ENCODE assay signal across 8 mouse cellular contexts in the genomic region with DNA sequence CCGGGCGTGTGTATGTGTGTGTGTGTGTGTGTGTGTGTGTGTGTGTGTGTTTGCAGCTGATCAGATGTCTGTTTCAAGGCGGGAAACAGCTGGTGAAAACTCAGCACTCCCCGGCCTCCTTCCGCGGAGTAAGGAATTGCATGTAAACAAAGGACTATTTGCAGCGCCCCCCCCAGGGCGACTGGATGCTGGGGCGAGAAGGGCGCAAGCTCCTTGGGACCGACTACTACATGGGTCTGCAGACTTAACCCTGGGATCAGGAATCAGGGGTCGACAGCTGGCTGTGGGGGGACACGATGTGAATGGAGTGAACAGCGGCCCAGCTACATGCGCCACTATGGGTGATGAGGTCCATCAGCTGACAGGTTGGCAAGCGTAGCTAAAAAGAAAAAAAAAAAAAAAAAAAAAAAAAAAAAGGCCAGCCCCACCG. TPM values are rescaled to one million over a fixed set of nuclear protein-coding genes. Genes with fewer than 3 reads are reported as not detected.
A peak's percentile ranks its signal among the peaks of the same experiment; 100 is the strongest.
DNase-seq lines count a peak whose midpoint lies in the region; ATAC-seq and TF ChIP-seq lines count a peak whose summit lies in the region.

A gene (minus strand): TSS at position 140 of the 430 bp plus-strand sequence.

- H3K79me2 ChIP-seq in heart, adult 2 months (replicated peaks; ENCODE audit: control insufficient read depth, insufficient read depth, low read length), result no peaks in the 10 kb centered on the region; the same call in 1 of the 2 replicates

- no peaks in the 10 kb centered on the region for H3K36me3 ChIP-seq in embryonic facial prominence, embryonic 11.5 days (replicated peaks; ENCODE audit: control insufficient read depth, insufficient read depth, low read depth, low read length)
- no peaks in the 10 kb centered on the region for H3K36me3 ChIP-seq in heart, adult 2 months (ENCODE audit: control insufficient read depth, insufficient read depth, low read length)
- peaks cover 7% of the 10 kb centered on the region; the same call in 1 of the 2 replicates for H3K36me3 ChIP-seq in limb, embryonic 12.5 days
- H3K36me3 ChIP-seq in midbrain, embryonic 14.5 days (ENCODE audit: control insufficient read depth, insufficient read depth, low read length), result no peaks in the 10 kb centered on the region

- no peaks in the 10 kb centered on the region for H3K9me3 ChIP-seq in embryonic facial prominence, embryonic 11.5 days (replicated peaks; ENCODE audit: control insufficient read depth, low read length)
- no peaks in the 10 kb centered on the region for H3K9me3 ChIP-seq in limb, embryonic 12.5 days
- H3K9me3 ChIP-seq in midbrain, embryonic 14.5 days (ENCODE audit: control insufficient read depth, low read length), result no peaks in the 10 kb centered on the region

- no peak for TF ChIP-seq POLR2A in heart, adult 2 months (IDR thresholded peaks at IDR 0.05; ENCODE audit: insufficient read depth, low read depth, low read length)

- peak within 1 kb of the TSS; percentile 85 for H3K4me2 ChIP-seq in embryonic facial prominence, embryonic 11.5 days (ENCODE audit: low read depth, low read length)
- peak within 1 kb of the TSS; percentile 79 for H3K4me2 ChIP-seq in limb, embryonic 12.5 days
- peak within 1 kb of the TSS; percentile 90 for H3K4me2 ChIP-seq in midbrain, embryonic 14.5 days (ENCODE audit: low read length)

- peak; percentile 74 to 84 for DNase-seq in frontal cortex, adult 2 months (ENCODE audit: extremely low spot score in 1 of 2, low spot score in 1 of 2)
- peak; percentile 93 for DNase-seq in embryonic facial prominence, embryonic 11.5 days (ENCODE audit: low spot score)
- peak; percentile 89 to 91 for DNase-seq in heart, adult 2 months
- DNase-seq in kidney, adult 8-10 months, result peak; percentile 89 to 92
- peak; percentile 91 for DNase-seq in midbrain, embryonic 14.5 days
- peak; percentile 57 to 77 for DNase-seq in spleen, adult 18-20 months

- no peaks in the 10 kb centered on the region for H3K27me3 ChIP-seq in embryonic facial prominence, embryonic 11.5 days (ENCODE audit: control insufficient read depth, insufficient read depth, low read length)
- H3K27me3 ChIP-seq in heart, adult 2 months (ENCODE audit: control insufficient read depth, insufficient read depth, low read length), result no peaks in the 10 kb centered on the region
- no peaks in the 10 kb centered on the region for H3K27me3 ChIP-seq in limb, embryonic 12.5 days
- H3K27me3 ChIP-seq in midbrain, embryonic 14.5 days (ENCODE audit: control insufficient read depth, insufficient read depth, low read length), result no peaks in the 10 kb centered on the region

- ATAC-seq in frontal cortex, adult (ENCODE audit: low TSS enrichment), result no peak
- peak; percentile 10; the same call in 1 of the 2 replicates for ATAC-seq in embryonic facial prominence, embryonic 11.5 days (replicated peaks; ENCODE audit: insufficient number of reproducible peaks, low FRiP score, low TSS enrichment, low read depth)
- ATAC-seq in limb, embryonic 12.5 days (ENCODE audit: insufficient number of reproducible peaks, insufficient read depth, low FRiP score, low TSS enrichment, low read depth), result peak; percentile 38
- peak; percentile 37; the same call in 1 of the 2 replicates for ATAC-seq in midbrain, embryonic 14.5 days (ENCODE audit: low FRiP score, low TSS enrichment)

- peak within 1 kb of the TSS; percentile 88 for H3K9ac ChIP-seq in embryonic facial prominence, embryonic 11.5 days (replicated peaks; ENCODE audit: low read length)
- peak within 1 kb of the TSS; percentile 89 for H3K9ac ChIP-seq in heart, adult 2 months (ENCODE audit: low read depth, low read length)
- H3K9ac ChIP-seq in limb, embryonic 12.5 days (replicated peaks), result peak within 1 kb of the TSS; percentile 84
- peak within 1 kb of the TSS; percentile 68 for H3K9ac ChIP-seq in midbrain, embryonic 14.5 days (replicated peaks; ENCODE audit: low read length)

- peak within 1 kb of the TSS; percentile 82 for H3K4me3 ChIP-seq in embryonic facial prominence, embryonic 11.5 days (ENCODE audit: low read depth, low read length)
- H3K4me3 ChIP-seq in heart, adult 2 months, result peak within 1 kb of the TSS; percentile 70
- H3K4me3 ChIP-seq in limb, embryonic 12.5 days (replicated peaks), result peak within 1 kb of the TSS; percentile 79
- H3K4me3 ChIP-seq in midbrain, embryonic 14.5 days (replicated peaks; ENCODE audit: low read depth, low read length), result peak within 1 kb of the TSS; percentile 70

- intact Hi-C loops in heart, adult 2 months (cut with DNase I), result loop anchor here (2.0 to 10.0 kb wide), 3 partner anchors 27 to 225 kb away; a partner anchor contains a TSS

- TF ChIP-seq EP300 in heart, adult 2 months (IDR thresholded peaks at IDR 0.05; ENCODE audit: insufficient read depth, low read depth, low read length), result peak; percentile 50; the same call in 1 of the 2 replicates

- TF ChIP-seq CTCF in heart, adult 2 months (IDR thresholded peaks at IDR 0.05), result peak; percentile 66

- peak within 1 kb of the TSS; percentile 92 for H3K27ac ChIP-seq in embryonic facial prominence, embryonic 11.5 days (replicated peaks; ENCODE audit: low read depth, low read length)
- H3K27ac ChIP-seq in heart, adult 2 months, result peak within 1 kb of the TSS; percentile 97
- peak within 1 kb of the TSS; percentile 95 for H3K27ac ChIP-seq in limb, embryonic 12.5 days
- peak within 1 kb of the TSS; percentile 93 for H3K27ac ChIP-seq in midbrain, embryonic 14.5 days (replicated peaks; ENCODE audit: low read depth, low read length)

- WGBS in embryonic facial prominence, embryonic 11.5 days, result under 1% methylated on average over 17 of the region's 17 CpGs
- WGBS in heart, adult 2 months, result 0% methylated on average over 17 of the region's 17 CpGs
- 0% methylated on average over 16 of the region's 17 CpGs for WGBS in limb, embryonic 12.5 days
- WGBS in midbrain, embryonic 14.5 days, result 0% methylated on average over 17 of the region's 17 CpGs

- peaks cover 4% of the 10 kb centered on the region; the same call in 1 of the 2 replicates for H3K4me1 ChIP-seq in embryonic facial prominence, embryonic 11.5 days (ENCODE audit: control insufficient read depth, insufficient read depth, low read length)
- H3K4me1 ChIP-seq in heart, adult 2 months (ENCODE audit: control insufficient read depth, insufficient read depth, low read length), result peaks cover 1% of the 10 kb centered on the region; the same call in 1 of the 2 replicates
- H3K4me1 ChIP-seq in limb, embryonic 12.5 days (replicated peaks), result peaks cover 27% of the 10 kb centered on the region
- H3K4me1 ChIP-seq in midbrain, embryonic 14.5 days (ENCODE audit: control insufficient read depth, insufficient read depth, low read length), result peaks cover 9% of the 10 kb centered on the region

RNA-seq across cellular contexts. Expression of the gene that starts here (rescaled TPM):
- polyA plus RNA-seq in frontal cortex, adult 2 months (2012; rRNA removed), result 6.9 and 7.2 TPM in 2 replicates
- polyA plus RNA-seq in embryonic facial prominence, embryonic 11.5 days (2014; fragmentation: Nextera tagmentation; extraction: Ambion mirVana), result 27.2 and 28.6 TPM in 2 replicates
- total RNA-seq in heart, adult 2 months (2021), result 1 to 10 TPM; 3.2 to 3.4 TPM
- polyA plus RNA-seq in heart, adult 2 months (2012; rRNA removed), result 2.4 and 2.9 TPM in 2 replicates
- polyA plus RNA-seq in limb, embryonic 12.5 days (2016; fragmentation: Nextera tagmentation; extraction: Ambion mirVana), result 29.1 and 31.0 TPM in 2 replicates
- polyA plus RNA-seq in midbrain, embryonic 14.5 days (2014; fragmentation: Nextera tagmentation; extraction: Ambion mirVana), result 7.2 and 8.9 TPM in 2 replicates
